Mouse (Mus musculus) erythroblast, adult 5-6 weeks (primary cell): ENCODE data around the gene Phxr2. TPM values are rescaled to one million over a fixed set of nuclear protein-coding genes. Genes with fewer than 3 reads are reported as not detected.
"Not testable (repeated sequence)": the region's sequence is repeated elsewhere in the genome, so short reads cannot be mapped to it uniquely, and the experiment has no call there.

Source experiments
- ATAC-seq: replicated peaks from 2 replicates; pipeline ENCODE4 v1.8.0; 2016; ENCODE audit warnings: moderate number of reproducible peaks, mild to moderate bottlenecking, moderate TSS enrichment, inconsistent platforms; ENCODE audit not compliant: poor library complexity, low FRiP score, severe bottlenecking
- total RNA-seq, 2 experiments: library from RNA; stranded (forward) in 1 of 2; stranded (reverse) in 1 of 2; fragments of 150-400 nt in 1 of 2; fragments of 200-764, 138-1000 nt in 1 of 2; gene quantifications; 2 replicates each; pipeline versions ENCODE4 v1.2.3 to v1.2.4; 2015 to 2017; ENCODE audit warnings: low replicate concordance in 2 of 2

Phxr2 gene
- total RNA-seq (2015; ENCODE audit: low replicate concordance) (not detected in 2 replicates), total RNA-seq (2017; ENCODE audit: low replicate concordance) (not detected in 2 replicates)

GRCm38 (mm10) chr10:99126225-99126624 lies at the start of gene Phxr2:
Gene Phxr2 (minus strand): TSS chr10:99126325.
- ATAC-seq: no peak

GRCm38 (mm10) chr10:99172906-99173507 lies 46.9 kb upstream of the Phxr2 start:
- no peak for ATAC-seq

- no peak for ATAC-seq
Observed at GRCm38 (mm10) chr10:99171961-99172497, 45.9 kb upstream of the Phxr2 start.

GRCm38 (mm10) chr10:99169765-99170129 lies 43.6 kb upstream of the Phxr2 start:
- ATAC-seq: no peak

- ATAC-seq: no peak
Observed at GRCm38 (mm10) chr10:99168840-99169764, 43.0 kb upstream of the Phxr2 start.

GRCm38 (mm10) chr10:99168404-99168803 lies 42.3 kb upstream of the Phxr2 start:
- no peak for ATAC-seq

GRCm38 (mm10) chr10:99166392-99166791 lies 40.3 kb upstream of the Phxr2 start:
- no peak for ATAC-seq

GRCm38 (mm10) chr10:99165751-99166282 lies 39.7 kb upstream of the Phxr2 start:
- ATAC-seq: 0 out of 2 replicates have a peak, but pooled peaks have one; percentile 35

GRCm38 (mm10) chr10:99164871-99165477 lies 38.8 kb upstream of the Phxr2 start:
- ATAC-seq: no peak

- no peak for ATAC-seq
Observed at GRCm38 (mm10) chr10:99163002-99163401, 36.9 kb upstream of the Phxr2 start.

- ATAC-seq: peak; percentile 70; the same call in 1 of the 2 replicates
Observed at GRCm38 (mm10) chr10:99161987-99162582, 36.0 kb upstream of the Phxr2 start.

- not testable (repeated sequence) for ATAC-seq
Observed at GRCm38 (mm10) chr10:99157697-99158096, 31.6 kb upstream of the Phxr2 start.

GRCm38 (mm10) chr10:99156808-99157207 lies 30.7 kb upstream of the Phxr2 start:
- ATAC-seq: no peak

- ATAC-seq: no peak
Observed at GRCm38 (mm10) chr10:99154635-99155034, 28.5 kb upstream of the Phxr2 start.

GRCm38 (mm10) chr10:99152063-99152462 lies 25.9 kb upstream of the Phxr2 start:
- ATAC-seq: no peak

- ATAC-seq: no peak
Observed at GRCm38 (mm10) chr10:99151580-99151979, 25.5 kb upstream of the Phxr2 start.

GRCm38 (mm10) chr10:99150016-99150415 lies 23.9 kb upstream of the Phxr2 start:
- ATAC-seq: no peak

GRCm38 (mm10) chr10:99146596-99146995 lies 20.5 kb upstream of the Phxr2 start:
- ATAC-seq: no peak

GRCm38 (mm10) chr10:99145611-99146010 lies 19.5 kb upstream of the Phxr2 start:
- ATAC-seq: no peak

- ATAC-seq: no peak
Observed at GRCm38 (mm10) chr10:99136337-99136736, 10.2 kb upstream of the Phxr2 start.
